Mouse (Mus musculus) urinary bladder, postnatal 4 days (tissue): ENCODE measurements at regions not wholly inside any gene's neighbourhood (a gene's known extent, or its start where the extent isn't known, plus 50 kb on each side); places are given as distances from the start of the nearest gene placed in this dataset.
"Not testable (repeated sequence)": the region's sequence is repeated elsewhere in the genome, so short reads cannot be mapped to it uniquely, and the experiment has no call there.

ENCODE experiments used
- DNase-seq, 2 experiments: peaks; one replicate each; pipeline ENCODE4 v3.0.0; 2021 to 2022; ENCODE audit warnings: low spot score in 2 of 2

DNA sequence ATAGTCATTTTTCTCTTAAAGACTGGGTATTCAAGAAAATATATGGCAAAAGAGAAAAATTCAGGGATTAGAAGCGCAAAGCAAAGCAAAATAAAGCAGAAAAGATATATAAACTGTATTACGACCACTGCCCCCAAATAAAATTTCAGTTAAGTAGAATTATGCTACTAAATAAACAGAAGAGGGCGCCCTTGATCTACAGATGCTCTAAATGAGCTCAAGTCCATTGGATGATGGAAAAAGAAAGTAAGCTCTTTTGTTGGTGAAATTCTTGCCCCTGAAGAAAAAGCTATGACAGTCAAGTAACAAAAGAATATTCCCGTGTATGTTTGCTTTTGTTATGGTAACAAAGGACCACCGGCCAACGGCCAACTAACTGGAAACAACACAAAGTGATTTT is 165.5 kb upstream of the Stk26 start:
- DNase-seq: no peak

DNA sequence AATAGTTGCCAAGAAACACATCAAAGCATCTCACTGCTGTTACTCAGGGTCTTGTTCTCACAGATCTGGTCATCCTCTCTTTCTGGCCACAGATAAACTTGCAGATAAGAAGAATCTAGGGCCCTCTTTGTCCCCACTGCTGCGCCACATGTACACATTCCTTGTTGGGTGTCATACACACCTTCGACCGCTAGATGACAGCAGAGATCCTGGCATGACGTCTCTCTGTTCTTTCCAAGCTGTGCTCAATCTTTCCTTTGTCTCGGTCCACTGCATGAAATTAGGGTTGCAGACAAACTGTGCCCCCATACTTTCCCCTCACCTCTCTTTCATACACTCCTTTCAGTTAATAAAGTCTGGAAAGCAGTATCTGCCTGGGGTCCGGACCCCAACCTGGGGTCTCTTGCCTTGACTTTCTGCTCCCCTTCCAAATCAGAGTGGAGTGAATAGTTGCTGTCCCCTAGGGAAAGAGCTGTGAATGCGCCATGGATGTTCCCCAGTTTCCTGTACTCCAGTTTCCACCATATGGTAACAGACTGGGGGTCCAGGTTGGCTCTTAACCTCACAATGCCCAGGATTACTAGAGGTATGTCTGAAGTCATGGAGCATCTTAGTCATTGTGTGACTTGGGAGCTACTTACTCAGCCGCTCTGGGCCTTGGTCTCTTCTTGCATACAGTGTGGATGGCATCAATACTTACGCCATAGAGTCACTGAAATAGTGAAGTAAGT is 182.8 kb upstream of the Stk26 start:
- peak; percentile 18 to 70 for DNase-seq

DNA sequence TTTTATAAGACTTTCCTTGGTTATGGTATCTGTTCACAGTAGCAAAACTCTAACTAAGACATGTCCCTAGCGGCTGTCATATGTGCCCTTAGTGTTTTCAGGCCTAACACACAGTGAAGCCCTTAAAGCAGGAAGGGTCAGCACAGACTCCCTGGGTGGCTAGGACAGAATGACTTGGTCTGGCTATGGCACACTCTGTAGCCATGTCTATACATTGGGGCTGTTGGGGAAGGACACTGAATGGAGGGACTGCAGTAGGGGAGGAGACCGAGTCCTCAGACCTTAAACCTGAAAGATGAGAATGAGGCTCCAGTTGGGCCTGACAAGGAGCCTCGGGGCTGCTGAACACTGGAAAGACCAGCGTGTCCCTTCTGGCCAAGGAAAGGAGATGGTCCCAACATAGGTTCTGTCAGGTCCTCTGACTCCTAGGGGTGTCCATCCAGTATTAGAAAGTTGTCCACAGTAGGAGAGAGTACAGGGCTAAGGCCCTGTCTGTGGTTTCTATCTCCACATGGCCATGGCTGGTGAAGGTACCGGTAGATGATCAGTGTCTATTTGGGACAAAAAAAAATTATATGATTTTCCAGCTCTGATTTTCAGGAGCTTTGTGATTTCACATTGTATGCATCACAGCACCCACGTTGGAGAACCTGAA is 183.5 kb upstream of the Stk26 start:
- DNase-seq: no peak

DNA sequence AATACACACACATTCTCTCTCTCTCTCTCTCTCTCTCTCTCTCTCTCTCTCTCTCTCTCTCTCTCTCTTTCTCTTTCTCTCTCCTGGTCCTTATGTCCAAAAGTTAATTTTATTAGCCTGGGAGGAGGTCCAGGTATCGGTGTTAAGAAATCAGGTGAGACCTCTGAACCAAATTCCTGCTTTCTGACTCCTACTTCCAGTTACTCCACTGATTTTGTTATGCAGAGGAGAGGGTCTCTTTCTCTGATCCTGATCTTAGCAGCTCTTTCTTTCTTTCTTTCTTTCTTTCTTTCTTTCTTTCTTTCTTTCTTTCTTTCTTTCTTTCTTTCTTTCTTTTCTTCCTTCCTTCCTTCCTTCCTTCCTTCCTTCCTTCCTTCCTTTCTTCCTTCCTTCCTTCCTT is 185.5 kb upstream of the Stk26 start:
- DNase-seq: not testable (repeated sequence)

DNA sequence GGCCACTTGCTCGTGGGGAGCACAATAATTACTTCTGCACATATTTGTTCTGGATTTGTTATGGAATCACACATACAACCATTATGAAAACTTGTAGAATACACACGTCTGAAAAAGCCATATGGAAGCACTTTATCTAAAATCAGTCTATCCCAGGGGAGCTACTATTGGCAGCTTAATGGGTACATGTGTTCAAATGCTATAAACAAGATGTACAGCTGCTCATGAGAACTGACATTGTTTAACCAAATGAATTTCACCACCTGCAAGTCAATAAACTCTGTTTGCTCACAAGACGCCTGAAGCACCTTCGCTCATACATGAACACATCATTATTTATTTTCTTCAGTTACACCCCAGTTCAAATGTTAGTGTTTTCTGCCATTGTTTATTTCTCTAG is 199.5 kb upstream of the Stk26 start:
- no peak for DNase-seq

DNA sequence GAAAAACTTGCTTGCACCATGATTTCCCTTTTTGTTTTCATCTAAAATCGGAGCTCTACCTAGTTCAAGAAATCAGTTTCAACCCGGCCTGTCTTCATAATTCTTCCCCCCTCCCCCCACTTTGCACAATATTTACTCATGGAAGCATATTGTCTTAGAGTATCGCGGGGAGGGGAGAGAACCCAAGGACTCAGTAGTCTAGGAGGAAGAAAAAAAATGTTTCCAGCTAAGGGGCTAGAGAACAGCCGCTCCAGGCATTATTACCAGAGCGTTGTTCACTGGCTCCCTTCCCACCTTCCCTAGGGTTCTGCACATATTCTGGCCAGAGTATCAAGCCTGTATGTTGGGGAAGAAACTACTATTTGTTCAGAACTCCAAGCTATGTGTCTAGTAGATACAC is 205.2 kb upstream of the Stk26 start:
- DNase-seq: no peak

DNA sequence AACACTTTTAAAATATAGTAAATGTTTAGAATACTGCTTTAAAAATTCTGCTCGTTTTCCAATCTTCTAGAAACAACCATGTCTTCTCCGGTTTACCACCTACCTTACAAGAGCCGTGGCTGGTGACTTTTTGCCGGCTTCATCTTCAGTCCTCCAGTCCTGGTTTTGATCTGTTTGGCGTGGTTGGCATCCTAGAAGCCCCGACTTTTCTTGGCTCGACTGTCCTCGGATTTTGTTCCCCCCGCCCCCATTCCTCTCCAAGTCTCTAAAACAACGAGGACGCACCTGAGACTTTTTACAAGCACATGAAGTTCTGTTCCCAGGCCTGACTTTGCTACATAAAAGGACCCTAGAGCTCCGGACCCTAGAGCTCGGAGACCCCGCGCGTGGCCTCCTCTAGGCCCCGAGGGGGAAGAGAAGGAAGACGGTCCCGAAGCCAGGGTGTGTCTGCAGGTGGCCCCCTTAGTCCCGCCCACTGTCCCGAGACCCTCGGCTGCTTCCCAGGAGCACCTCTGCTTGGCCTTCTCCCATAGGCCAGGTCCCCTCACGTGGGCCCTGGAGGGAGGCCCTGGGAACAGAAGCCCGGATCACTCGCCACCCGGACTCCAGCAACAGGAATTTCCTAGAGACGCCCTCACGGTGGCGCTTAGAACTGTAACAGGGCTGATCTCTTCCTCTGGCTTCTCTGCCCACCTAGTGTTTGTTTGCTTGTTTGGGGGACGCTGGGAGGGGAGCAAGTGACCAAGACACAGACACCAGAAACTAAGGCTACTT is 205.8 kb upstream of the Stk26 start:
- peak; percentile 76 to 77 for DNase-seq

DNA sequence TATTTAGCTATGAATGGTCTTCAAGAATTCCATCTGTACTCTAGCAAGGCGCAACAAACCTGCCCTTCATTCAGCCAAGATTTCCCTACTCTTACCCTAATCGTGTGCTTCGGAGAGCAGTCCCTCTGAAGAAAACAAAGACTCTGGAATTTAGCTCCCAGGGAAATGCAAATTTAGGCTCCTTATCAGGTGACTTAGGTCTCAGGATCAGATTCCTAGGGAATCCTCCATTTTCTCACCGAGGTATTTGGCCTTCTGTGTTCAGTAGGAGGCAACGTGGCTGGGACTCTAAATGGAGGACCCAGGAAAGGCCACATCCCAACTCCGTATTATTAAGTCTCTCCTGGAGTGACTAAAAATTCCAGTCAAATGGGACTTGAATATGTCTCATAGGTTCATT is 204.2 kb upstream of the Olfr1324 start:
- DNase-seq: no peak

DNA sequence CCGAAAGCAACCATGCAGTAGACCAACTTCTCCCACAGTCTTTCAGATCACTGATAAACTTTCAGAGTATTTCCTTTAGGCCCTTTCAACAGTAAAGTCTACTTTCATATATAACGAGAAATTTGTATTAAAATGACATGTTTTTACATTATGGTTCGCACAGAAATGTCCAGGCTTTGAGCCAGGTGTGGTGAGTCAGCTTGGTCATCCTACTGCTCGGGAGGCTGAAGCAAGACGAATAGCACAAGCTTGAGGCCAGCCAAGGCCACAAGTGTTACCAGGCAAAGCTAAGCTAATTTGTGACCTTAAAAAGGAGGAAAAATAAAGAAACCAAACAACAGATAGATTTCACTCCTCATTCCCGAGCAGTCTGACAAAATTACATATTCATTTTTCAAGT is 197.0 kb upstream of the Olfr1324 start:
- DNase-seq: no peak

DNA sequence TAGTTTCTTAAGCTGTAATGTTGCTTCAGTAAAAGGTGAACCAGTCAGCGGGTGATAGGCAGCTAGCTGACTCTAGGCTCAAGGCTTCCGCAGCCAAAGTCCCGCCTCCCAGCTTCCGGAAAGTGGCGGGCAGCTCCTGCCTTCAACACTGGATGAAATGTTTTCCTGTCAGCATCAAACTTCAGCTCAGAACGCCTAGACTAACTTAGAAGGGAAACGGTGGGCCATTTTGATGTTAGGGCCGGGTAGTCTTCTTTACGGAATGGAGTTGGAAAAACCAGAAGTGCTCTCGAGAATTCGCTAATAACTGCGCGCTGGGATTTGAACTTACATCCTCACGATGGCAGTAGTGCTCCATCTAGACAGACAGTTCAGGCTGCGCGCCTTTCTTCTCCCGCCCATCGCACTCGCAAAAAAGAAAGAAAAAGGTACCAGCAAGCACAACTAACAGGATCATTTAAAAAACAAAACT is 194.7 kb upstream of the Olfr1324 start:
- DNase-seq: peak in 1 of 2 experiments; percentile 80

DNA sequence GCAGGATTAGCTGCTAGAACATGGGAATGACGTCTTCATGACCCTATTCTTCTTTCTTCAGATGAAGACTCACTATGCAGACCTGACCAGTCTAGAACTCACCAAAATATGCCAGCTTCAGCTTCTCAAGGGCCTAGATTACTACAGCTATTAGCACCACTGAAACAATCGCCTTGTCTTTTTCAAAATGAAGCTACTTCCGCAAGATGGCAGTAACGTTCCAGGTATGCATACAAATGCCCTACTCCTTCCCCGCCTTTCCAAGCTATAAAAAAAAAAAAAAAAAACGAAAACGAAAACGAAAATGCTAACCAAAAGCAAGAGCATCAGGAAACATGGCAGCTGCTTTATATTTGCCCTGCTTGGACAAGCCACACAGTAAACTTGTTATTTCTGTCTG is 192.6 kb upstream of the Olfr1324 start:
- DNase-seq: no peak

DNA sequence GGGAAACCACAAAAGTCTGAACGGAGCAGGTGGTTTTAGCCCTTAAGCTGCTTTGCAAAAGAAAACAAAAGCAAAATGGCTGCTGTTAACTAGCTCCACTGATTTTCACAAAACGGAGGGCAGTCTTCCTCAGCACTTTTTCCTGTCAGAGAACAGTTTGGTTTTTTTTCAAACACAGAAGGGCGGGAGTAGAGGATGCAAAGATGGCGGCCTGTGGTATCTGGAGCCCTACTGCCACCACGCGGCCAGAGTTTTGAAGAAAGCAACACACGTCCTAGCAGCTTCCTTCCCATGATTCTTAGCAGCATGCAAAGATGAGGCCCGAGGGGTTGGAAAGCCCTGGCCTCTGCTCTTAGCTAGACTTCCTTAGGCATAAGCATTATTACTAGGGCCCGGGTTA is 191.6 kb upstream of the Olfr1324 start:
- DNase-seq: peak in 1 of 2 experiments; percentile 84

DNA sequence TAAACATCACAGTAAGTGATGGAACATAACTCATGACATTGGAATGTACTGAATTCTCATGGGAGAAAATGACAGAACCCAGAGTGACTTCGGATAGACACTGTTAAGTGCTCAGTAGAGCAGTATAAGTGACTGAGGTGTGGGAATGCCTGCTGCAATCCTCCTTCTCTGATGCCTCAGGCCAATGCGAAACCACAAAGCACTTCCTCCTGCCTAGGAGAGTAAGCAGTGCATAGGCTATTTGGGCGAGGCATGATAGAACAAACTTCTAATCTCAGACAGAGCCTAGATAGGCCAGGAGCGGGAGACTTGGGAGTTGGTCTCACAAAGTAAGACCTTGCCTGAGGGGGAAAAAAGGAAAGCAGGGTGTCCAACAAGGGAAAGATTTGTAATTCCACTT is 190.6 kb upstream of the Olfr1324 start:
- no peak for DNase-seq

DNA sequence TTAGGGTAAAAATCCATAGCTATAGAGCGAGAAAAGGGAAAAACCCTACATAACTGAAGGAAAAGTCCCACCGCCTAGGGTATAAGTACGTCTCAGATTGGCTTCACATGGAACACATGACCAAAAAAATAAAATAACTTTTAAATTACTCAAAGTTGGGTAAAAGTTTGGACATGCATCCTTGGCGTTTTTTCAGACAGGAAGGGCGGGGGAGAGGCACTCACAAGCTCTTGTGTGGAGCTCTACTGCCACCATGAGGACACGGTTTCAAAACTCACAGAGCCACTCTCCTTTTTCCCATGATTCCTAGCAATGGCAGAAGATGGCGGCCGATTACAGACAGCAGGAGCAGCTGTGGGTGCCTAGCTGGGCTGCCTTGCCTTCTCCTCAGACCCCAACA is 188.6 kb upstream of the Olfr1324 start:
- DNase-seq: peak in 1 of 2 experiments; percentile 92

DNA sequence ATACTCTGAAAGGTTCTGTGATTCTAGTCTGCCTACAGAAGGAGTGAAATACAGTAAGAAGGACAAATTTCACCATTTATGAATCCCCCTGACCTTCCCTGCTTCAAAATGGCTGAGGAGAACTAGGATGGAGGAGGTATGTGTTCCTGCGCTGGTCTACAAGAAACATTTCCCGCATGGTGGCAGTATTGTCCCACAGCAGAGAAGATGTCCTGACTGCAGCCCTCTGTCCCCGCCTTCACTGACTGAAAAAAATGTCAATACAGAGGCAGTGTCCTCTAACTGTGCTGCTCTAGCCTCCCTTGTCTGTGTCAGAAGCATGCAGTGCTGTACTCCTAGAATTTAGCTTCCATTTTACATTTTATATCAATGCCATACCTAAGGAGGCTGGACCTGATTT is 186.6 kb upstream of the Olfr1324 start:
- DNase-seq: peak in 1 of 2 experiments; percentile 78

DNA sequence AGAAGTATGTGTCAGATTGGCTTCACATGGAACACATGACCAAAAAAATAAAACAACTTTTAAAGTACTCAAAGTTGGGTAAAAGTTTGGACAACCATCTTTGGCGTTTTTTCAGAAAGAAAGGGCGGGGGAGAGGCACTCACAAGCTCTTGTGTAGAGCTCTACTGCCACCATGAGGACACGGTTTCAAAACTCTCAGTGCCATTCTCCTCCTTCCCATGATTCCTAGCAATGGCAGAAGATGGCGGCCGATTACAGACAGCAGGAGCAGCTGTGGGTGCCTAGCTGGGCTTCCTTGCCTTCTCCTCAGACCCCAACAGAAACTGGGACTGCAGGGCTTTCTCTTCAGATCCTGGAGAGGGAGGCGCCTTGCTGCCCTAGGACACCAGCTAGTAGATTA is 186.1 kb upstream of the Olfr1324 start:
- DNase-seq: not testable (repeated sequence)

DNA sequence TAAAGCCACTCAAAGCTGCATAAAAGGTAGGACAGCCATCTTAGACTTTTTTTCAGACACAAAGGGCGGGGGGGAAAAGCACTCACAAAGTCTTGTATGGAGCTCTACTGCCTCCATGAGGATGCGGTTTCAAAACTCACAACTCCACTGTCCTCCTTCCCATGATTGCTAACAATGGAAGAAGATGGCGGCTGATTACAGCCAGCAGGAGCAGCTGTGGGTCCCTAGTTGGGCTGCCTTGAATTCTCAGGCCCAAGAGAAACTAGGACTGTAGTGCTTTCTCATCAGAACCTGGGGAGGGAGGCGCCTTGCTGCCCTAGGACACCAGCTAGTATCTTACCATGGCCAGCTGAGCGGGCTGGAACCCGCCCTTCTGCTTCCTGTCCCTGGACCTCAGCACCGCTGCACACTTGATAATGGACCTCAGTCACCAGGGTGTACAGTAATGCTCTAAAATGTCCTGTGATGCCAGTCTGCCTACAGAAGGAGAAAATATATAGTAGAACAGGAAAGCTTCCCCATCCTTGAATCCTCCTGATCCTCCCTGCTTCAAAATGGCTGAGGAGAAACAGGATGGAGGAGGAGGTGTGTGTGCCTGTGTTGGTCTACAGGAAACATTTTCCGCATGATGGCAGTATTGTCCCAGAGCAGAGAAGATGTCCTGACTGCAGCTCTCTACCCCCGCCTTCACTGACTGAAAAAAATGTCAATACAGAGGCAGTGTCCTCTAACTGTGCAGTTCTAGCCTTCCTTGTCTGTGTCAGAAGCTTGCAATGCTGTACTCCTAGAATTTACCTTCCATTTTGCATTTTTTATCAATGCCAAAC is 183.7 kb upstream of the Olfr1324 start:
- DNase-seq: peak in 1 of 2 experiments; percentile 81

DNA sequence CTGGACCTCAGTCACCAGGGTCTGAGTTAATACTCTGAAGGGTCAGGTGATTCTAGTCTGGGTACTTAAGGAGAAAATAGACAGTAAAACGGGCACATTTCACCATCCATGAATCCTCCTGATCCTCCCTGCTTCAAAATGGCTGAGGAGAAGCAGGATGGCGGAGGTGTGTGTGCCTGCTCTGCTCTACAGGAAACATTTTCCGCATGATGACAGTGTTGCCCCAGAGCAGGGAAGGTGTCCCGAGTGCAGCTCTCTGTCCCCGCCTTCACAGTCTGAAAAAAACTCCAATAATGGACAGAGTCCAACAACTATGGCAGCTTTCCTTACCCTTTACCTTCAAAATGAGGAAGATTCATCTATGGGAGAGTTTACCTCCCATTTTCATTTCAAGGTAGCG is 179.8 kb upstream of the Olfr1324 start:
- DNase-seq: not testable (repeated sequence)

DNA sequence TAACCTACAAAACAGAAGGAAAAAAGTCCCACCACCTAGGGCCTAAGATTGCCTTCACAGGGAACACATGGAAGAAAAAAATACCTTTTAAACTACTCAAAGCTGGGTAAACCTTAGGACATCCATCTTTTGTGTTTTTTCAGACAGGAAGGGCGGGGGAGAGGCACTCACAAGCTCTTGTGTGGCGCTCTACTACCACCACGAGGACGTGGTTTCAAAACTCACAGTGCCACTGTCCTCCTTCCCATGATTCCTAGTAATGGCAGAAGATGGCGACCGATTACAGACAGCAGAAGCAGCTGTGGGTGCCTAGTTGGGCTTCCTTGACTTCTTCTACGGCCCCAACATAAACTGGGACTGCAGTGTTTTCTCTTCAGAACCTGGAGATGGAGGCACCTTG is 179.3 kb upstream of the Olfr1324 start:
- DNase-seq: peak in 1 of 2 experiments; percentile 78

DNA sequence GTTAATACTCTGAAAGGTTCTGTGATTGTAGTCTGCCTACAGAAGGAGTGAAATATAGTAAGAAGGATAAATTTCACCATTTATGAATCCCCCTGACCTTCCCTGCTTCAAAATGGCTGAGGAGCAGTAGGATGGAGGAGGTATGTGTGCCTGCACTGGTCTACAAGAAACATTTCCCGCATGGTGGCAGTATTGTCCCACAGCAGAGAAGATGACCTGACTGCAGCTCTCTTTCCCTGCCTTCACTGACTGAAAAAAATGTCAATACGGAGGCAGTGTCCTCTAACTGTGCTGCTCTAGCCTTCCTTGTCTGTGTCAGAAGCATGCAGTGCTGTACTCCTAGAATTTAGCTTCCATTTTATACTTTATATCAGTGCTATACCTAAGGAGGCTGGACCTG is 177.2 kb upstream of the Olfr1324 start:
- peak in 1 of 2 experiments; percentile 75 for DNase-seq

DNA sequence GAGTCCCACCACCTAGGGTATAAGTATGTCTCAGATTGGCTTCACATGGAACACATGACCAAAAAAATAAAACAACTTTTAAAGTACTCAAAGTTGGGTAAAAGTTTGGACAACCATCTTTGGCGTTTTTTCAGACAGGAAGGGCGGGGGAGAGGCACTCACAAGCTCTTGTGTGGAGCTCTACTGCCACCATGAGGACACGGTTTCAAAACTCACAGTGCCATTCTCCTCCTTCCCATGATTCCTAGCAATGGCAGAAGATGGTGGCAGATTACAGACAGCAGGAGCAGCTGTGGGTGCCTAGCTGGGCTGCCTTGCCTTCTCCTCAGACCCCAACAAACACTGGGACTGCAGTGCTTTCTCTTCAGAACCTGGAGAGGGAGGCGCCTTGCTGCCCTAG is 176.7 kb upstream of the Olfr1324 start:
- DNase-seq: peak in 1 of 2 experiments; percentile 70

DNA sequence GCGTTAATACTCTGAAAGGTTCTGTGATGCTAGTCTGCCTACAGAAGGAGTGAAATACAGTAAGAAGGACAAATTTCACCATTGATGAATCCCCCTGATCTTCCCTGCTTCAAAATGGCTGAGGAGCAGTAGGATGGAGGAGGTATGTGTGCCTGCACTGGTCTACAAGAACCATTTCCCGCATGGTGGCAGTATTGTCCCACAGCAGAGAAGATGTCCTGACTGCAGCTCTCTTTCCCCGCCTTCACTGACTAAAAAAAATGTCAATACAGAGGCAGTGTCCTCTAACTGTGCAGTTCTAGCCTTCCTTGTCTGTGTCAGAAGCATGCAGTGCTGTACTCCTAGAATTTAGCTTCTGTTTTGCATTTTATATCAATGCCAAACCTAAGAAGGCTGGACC is 174.6 kb upstream of the Olfr1324 start:
- DNase-seq: peak in 1 of 2 experiments; percentile 88
